Mouse (Mus musculus) WW6 (cell line): ENCODE results near the gene Dctn3.
"Not testable (repeated sequence)": the region's sequence is repeated elsewhere in the genome, so short reads cannot be mapped to it uniquely, and the experiment has no call there.

Experiments
- DNase-seq: peaks from one replicate; pipeline ENCODE4 v3.0.0-alpha.2; 2013; ENCODE audit warnings: low read depth, low spot score

Gene Dctn3

GRCm38 (mm10) chr4:41722918-41723351, at the start of gene Dctn3:
TSS of gene Dctn3 (minus strand) at chr4:41723170.
- DNase-seq = peak; percentile 83

DNA sequence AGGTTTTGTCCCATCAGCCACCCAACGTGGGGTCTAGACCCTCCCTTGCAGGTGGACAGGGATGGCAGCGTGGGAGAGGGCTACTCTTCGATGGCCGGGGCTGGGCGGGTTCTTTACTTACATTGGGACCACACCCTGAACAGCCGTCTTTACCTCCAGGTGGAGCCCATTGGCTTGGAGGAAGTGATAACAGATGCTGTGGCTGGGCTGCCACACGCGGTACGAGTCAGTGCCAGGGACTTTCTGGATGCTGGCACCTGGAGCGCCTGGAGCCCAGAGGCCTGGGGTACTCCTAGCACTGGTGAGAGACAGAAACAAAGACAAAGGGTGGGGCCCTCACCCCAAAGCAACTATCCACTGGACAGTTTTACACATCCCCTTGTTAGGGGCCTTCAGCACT, 44.3 kb upstream of the Dctn3 start:
- DNase-seq = not testable (repeated sequence)

DNA sequence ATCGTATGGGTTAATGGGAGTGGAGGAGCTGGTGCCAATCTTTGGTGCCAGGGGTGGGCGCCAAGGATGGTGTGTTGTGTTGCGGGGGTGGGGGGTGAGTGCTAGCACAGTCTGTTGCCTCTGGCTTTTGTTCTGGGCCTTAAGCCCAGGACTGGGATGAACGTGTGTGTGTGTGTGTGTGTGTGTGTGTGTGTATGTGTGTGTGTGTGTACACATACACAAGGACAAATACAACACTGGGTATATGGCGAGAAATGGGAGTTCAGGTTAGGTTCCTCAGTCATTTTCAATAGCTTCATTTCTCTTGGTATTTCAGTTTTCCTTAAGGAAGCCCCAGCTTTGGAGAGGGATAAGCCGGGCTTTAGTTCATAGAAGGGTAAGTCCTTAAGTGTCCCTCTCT, 40.2 kb upstream of the Dctn3 start:
- not testable (repeated sequence) for DNase-seq

GRCm38 (mm10) chr4:41762688-41763114, 39.7 kb upstream of the Dctn3 start:
- not testable (repeated sequence) for DNase-seq

DNA sequence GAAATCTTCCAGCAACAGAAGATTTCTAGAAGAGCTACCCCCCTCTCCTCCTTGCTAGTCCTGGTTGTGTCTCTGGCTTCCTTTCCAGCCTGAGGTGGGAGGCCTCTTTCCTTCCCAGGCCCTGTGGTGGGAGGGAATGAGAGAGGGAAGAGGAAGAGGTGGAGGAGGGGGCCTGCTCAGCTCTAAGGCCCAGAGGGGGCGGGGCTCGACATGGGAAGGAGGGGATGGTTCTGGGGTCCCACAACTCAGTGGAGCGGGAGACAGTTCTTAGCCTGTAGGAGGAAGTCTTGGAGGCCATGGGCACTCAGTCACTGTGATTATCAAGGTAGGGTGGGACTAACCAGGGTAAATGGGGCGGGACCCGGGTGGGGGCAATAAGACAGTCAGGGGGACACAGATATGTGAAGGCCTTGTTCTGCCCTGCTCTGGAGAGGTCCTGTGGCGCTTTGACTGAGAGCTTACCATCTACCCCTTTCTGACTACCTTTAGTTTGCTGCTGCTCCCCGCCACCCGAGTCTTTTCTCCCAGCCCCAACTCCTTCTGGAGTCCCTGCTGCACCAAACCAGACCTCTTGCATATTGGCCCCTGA, 39.2 kb upstream of the Dctn3 start:
- no peak for DNase-seq

DNA sequence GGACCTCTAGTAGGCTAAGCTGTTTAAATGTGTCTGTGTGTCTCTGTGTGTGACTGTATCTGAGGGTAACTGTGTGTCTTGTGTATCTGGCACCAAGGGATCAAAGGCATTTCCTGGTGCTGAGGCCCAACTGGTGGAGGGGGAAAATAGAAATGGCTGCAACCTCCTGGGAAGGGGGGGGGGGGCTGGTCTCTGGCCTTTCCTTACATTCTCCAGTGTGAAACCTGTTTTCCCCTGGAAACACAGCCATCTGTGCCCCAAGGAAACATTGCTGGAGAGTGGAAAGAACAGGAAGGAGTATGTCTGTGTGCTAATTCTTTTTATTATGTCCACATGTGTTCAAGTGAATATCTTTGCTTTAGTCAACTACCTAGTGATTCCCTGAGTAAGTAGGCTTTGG, 38.7 kb upstream of the Dctn3 start:
- DNase-seq = no peak

- no peak for DNase-seq
Observed at GRCm38 (mm10) chr4:41760911-41761310, 37.9 kb upstream of the Dctn3 start.

DNA sequence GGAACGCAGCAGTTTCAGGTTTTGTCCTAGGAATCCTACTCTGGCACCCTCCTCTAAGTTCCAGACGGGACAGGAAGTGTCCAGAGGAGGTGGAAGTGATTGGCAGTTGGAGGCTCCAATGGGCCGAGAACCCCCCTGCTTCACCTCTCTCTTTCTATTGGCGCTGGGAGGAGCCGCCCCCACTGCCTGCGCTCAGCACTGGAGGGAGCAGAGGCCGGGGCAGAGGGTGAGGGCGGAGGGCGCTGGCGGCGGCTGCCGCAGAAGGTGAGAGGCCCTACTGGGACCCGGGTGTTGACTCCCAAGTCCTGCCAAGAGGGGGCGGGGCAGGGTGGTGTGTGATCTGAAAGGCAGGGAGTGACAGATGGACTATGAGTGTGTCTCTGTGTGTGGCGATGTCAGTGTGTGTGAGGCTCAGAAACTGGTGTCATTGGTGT, 37.3 kb upstream of the Dctn3 start:
- peak; percentile 56 for DNase-seq

GRCm38 (mm10) chr4:41759656-41760287, 36.8 kb upstream of the Dctn3 start:
- DNase-seq = no peak

DNA sequence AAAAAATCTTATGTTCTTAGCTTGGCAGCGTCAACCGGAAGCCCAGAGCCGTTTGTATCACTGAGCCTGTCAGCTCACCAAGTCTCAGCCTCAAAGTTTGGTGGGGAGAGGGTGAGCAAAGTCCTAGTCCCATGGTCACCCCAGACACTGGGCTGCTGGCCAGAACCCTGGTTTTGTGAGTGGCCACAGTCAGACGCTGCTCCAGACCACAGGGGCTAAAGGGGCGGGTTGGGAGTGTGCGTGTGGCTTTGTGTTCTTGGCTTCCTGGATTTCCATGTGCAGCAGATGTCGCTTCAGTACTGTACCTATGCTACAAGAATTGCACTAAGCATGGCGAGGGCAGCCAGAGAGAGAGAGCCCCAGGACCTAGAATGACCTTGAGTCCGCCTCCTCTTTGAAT, 36.2 kb upstream of the Dctn3 start:
- DNase-seq = no peak

- no peak for DNase-seq
Observed at GRCm38 (mm10) chr4:41758701-41759100, 35.7 kb upstream of the Dctn3 start.

DNA sequence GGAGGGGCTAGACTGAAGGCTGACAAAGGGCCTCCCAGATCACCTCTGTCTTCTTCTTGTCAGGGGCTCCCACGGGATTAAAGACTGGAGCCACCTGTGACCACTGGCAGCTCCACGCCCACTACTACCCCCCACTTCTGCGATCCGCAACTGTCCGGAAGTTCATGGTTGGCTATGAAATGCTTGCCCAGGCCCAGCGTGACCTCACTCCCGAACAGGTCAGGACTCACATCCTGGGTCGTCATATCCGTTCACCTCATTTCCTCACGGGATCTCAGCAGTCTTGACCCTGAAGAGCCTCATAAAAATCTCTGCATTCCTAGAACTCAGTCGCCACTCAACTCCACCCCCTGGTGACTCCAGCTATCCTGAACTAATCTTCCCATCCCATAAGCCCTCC, 35.1 kb upstream of the Dctn3 start:
- DNase-seq = no peak

- no peak for DNase-seq
Observed at GRCm38 (mm10) chr4:41757321-41757720, 34.4 kb upstream of the Dctn3 start.

DNA sequence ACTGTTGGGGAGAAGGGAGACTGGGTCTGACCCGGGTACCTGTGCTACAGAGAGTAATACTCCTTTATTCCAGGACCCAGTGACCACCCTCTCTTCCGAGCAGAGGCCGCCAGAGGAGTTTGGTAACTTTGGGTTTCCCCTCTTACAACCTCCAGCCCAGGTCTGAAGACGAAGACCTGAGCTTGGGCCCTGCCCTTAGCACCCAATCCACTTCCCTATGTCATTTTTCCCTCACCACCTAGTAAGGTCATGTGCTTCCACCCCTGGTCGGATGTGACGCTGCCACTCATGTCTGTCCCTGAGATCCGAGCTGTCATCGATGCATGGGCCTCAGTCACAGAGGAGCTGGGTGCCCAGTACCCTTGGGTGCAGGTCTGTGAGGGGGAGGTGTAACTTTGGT, 33.5 kb upstream of the Dctn3 start:
- no peak for DNase-seq

DNA sequence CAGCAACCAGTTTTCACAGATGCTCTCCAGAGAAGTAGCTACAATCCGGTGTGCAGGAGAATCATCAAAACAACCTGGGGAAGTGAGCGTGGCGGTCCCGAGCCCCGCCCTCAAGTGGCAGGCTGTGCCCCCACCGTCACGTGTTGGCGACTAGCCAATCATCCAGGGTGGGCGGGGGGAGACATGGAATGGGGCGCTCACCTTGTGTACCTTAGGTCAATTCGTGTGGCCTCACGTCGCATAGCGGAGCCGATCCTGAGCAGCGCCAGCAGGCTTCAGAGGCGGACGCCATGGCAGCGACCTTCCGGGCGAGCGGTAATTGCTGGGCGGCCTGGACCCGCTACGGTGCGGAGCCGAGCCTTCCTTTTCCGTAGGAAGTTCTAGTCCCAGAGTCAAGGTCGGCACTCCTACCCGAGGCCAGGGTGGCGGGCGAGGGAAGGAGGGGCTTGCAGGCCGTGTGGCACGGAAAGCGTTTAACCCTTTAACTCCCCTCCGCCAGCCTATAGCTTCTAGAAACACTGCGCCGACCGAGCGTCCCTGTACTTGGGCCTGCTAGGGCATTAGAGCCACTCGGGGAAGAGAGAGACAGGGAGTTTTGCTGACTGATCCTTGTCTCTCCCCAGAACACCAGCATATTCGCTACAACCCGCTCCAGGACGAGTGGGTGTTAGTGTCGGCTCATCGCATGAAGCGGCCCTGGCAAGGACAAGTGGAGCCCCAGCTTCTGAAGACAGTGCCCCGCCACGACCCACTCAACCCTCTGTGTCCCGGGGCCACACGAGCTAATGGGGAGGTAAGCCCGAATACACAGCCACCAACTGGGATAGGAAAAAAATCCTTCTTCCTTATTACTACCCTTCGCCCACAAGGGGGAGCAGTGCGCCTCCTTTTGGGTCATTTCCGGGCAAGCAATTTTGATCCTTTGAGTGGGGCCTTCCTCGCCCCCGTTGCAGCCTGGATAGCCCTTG, 32.7 kb upstream of the Dctn3 start, which contains the start of gene Sigmar1:
TSS of gene Sigmar1 (minus strand) at position 820 of the 968 bp plus-strand sequence.
- peak; percentile 86 for DNase-seq

- DNase-seq = no peak
Observed at GRCm38 (mm10) chr4:41754797-41755337, 31.9 kb upstream of the Dctn3 start, which contains the start of gene Galt. TSS of gene Galt (plus strand) at chr4:41755228.

- no peak for DNase-seq
Observed at GRCm38 (mm10) chr4:41745021-41745420, 22.1 kb upstream of the Dctn3 start.

GRCm38 (mm10) chr4:41744131-41744530, 21.2 kb upstream of the Dctn3 start:
- no peak for DNase-seq

DNA sequence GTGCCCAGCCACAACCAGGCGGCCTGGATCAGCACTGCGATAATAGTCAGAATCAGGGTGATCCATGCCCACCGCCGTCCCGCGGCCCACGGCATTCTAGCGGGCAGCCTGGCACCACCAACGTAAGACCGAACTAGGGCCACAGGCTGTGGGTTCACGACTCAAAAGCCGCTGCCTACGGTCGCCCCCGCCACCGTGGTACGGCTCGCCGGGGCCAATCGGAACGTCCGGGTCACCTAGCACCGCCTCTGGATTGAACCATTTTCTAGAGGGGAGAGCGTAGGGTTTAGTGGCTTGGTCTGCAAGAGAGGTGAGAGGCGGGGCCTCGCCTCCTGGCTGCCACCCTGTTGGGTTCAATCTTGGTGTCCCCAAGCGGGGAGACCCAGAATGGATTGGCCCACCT, 18.2 kb upstream of the Dctn3 start:
- peak; percentile 93 for DNase-seq

GRCm38 (mm10) chr4:41740380-41741157, 17.6 kb upstream of the Dctn3 start:
- peak; percentile 47 for DNase-seq

- DNase-seq = no peak
Observed at GRCm38 (mm10) chr4:41739260-41739659, 16.3 kb upstream of the Dctn3 start.
